Mouse (Mus musculus) lung, postnatal 0 days (tissue): ENCODE data around the gene Glrx5. TPM values are rescaled to one million over a fixed set of nuclear protein-coding genes. Genes with fewer than 3 reads are reported as not detected.

Source experiments
- ATAC-seq: fragments of 200-750 bp; cut with Nextera tagmentation; 2 replicates; pipeline ENCODE4 v1.8.0; 2017; ENCODE audit warnings: moderate library complexity
- DNase-seq: peaks from one replicate; pipeline ENCODE4 v3.0.0-alpha.2; 2016; ENCODE audit warnings: low spot score
- H3K27ac ChIP-seq: fragments of 300-500 bp; sonication (generic); 2 replicates; pipeline ENCODE4 v1.5.1; 2014; ENCODE audit warnings: antibody characterized with exemption, mild to moderate bottlenecking, low read length, mixed read lengths
- H3K27me3 ChIP-seq: fragments of 300-500 bp; sonication (generic); replicated peaks from 2 replicates; pipeline ENCODE4 v1.6.1; 2014; ENCODE audit warnings: low read length, mixed read lengths; ENCODE audit not compliant: insufficient read depth
- H3K36me3 ChIP-seq: fragments of 300-500 bp; sonication (generic); 2 replicates; pipeline ENCODE4 v1.6.1; 2014; ENCODE audit warnings: low read length, mixed read lengths; ENCODE audit not compliant: insufficient read depth
- H3K4me1 ChIP-seq: fragments of 300-500 bp; sonication (generic); 2 replicates; pipeline ENCODE4 v1.6.1; 2014; ENCODE audit warnings: antibody characterized with exemption, low read depth, low read length, mixed read lengths; ENCODE audit not compliant: insufficient read depth
- H3K4me2 ChIP-seq: fragments of 300-500 bp; sonication (generic); replicated peaks from 2 replicates; pipeline ENCODE4 v1.6.1; 2014; ENCODE audit warnings: low read depth, mild to moderate bottlenecking, low read length, moderate library complexity, mixed read lengths
- H3K4me3 ChIP-seq: fragments of 300-500 bp; sonication (generic); 2 replicates; pipeline ENCODE4 v1.5.1; 2014; ENCODE audit warnings: low read depth, low read length
- H3K9ac ChIP-seq: fragments of 300-500 bp; sonication (generic); replicated peaks from 2 replicates; pipeline ENCODE4 v1.6.1; 2014; ENCODE audit warnings: low read depth, mild to moderate bottlenecking
- H3K9me3 ChIP-seq: fragments of 300-500 bp; sonication (generic); 2 replicates; pipeline ENCODE4 v1.6.1; 2016; ENCODE audit warnings: low read length, mixed read lengths
- CTCF ChIP-seq: IDR thresholded peaks from 2 replicates; pipeline ENCODE4 v1.5.1; 2016; ENCODE audit warnings: antibody characterized with exemption, mild to moderate bottlenecking
- EP300 ChIP-seq: IDR thresholded peaks from 2 replicates; pipeline ENCODE4 v1.6.1; 2016; ENCODE audit warnings: antibody characterized with exemption, mild to moderate bottlenecking, control low read depth
- WGBS: fragments of 180-500 bp; shearing (Covaris S2); extraction: QIAGEN DNeasy Blood & Tissue Kit; methylation state at CpG from one replicate; pipeline ENCODE4 v1.1.7; 2014; 5-methylcytosine and 5-hydroxymethylcytosine counted together
- polyA plus RNA-seq: library from polyadenylated mRNA; unstranded; fragments of >200 nt; fragmentation: Nextera tagmentation; extraction: Ambion mirVana; gene quantifications from 2 replicates; pipeline ENCODE4 v1.2.1, GENCODE M21; 2015

Gene Glrx5
- polyA plus RNA-seq, 1 experiment from 2014 or later = 127 TPM

DNA sequence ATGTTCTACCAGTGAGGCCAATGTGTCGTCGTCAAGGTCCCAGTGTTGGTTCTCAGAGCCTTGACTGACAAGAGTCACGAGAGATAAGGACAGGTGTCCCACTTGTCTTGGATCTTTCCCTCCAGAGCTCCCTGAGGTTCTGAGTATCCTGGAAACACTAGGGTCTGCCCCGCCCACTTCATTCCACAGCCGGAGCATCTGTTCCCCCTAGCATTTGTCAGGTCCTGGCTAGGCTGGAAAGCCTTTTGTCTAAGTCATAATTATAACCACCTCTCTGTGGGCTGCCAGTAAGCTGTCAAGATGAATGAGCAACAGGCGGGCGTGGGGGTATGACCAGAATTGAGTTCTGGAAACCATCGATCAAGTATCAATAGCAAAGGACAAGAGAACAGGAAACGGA, 29.3 kb upstream of the Glrx5 start:
- Histone ChIP-seq H3K27me3 (no peaks in the 10 kb centered on the region), H3K4me3 (no peak overlapping the region), H3K4me1 (no peaks in the 10 kb centered on the region; the same call in 1 of the 2 replicates), H3K9ac (no peak overlapping the region), H3K27ac (no peak overlapping the region), H3K36me3 (no peaks in the 10 kb centered on the region), H3K4me2 (no peak overlapping the region), H3K9me3 (no peaks in the 10 kb centered on the region)
- TF ChIP-seq CTCF = no peak
- no peak for TF ChIP-seq EP300
- ATAC-seq (no peak), DNase-seq (no peak)
- 61% methylated on average over 9 of the region's 9 CpGs for WGBS

DNA sequence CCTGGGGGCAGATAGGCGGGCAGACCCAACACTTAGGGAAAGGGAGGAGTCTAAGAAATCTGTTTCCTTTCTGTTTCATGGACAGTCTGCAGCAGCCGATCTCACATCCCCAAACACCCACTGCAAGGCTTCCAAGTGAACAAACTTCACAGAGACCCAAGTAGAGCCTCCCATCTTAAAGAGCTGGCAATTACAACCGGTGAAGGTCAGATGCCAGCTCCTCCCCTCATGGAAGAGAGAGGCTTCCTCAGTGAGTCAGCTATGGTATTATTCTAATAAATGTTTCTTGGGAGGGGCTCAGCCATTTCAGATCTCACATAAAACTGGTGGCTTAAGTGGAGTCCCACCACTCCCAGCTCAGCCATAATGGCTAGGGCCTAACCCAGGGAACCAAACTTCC, 28.8 kb upstream of the Glrx5 start:
- no peak overlapping the region for H3K4me3 ChIP-seq
- H3K4me1 ChIP-seq = no peaks in the 10 kb centered on the region; the same call in 1 of the 2 replicates
- no peak for TF ChIP-seq CTCF
- no peak for TF ChIP-seq EP300
- WGBS = 59% methylated on average over 3 of the region's 3 CpGs
- no peak overlapping the region for H3K4me2 ChIP-seq
- DNase-seq = no peak
- H3K9ac ChIP-seq = no peak overlapping the region
- H3K36me3 ChIP-seq = no peaks in the 10 kb centered on the region
- no peak overlapping the region for H3K27ac ChIP-seq
- H3K27me3 ChIP-seq = no peaks in the 10 kb centered on the region
- no peaks in the 10 kb centered on the region for H3K9me3 ChIP-seq
- no peak for ATAC-seq

DNA sequence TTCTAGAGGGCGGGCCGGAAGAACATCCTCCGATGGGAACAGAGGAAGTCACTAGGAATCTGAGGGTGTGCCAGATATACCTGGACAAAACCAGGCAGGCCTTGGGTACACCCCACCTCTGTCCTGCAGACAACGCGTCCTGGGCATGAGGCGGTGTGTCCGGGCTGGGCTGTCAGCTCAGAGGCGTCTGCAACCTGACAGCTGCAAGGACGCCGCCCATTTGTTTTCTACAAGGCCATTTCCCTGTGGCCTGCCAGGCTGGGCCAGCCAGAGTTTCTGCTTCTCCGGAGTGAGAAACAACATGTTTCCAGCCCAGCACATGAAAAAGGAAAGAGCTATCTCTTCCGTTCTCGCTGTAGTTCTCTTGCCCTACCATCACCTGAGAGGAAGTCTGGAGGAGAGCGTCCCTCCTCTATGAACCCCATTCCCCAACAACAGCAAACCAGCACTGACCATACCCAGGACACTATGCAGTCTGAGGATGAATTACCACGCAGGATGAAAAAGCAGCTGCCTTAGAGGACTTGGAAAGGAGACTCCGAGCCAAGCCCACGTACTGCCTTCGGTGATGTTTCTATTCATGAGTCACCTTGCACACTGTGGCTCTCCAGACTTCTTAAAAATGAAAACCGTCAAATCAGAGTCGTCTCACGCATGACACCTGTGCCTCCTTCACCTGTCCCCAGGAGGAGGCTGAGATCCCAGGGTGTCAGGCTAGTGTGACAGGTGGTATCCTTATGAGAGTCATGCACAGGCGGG, 27.4 kb upstream of the Glrx5 start:
- ATAC-seq = no peak
- Histone ChIP-seq H3K27me3 (no peaks in the 10 kb centered on the region), H3K4me3 (no peak overlapping the region), H3K4me1 (peaks cover 8% of the 10 kb centered on the region), H3K9me3 (no peaks in the 10 kb centered on the region), H3K36me3 (no peaks in the 10 kb centered on the region), H3K9ac (no peak overlapping the region), H3K4me2 (no peak overlapping the region), H3K27ac (no peak overlapping the region)
- DNase-seq = no peak
- WGBS = 63% methylated on average over 22 of the region's 22 CpGs
- TF ChIP-seq CTCF (no peak), EP300 (no peak)

DNA sequence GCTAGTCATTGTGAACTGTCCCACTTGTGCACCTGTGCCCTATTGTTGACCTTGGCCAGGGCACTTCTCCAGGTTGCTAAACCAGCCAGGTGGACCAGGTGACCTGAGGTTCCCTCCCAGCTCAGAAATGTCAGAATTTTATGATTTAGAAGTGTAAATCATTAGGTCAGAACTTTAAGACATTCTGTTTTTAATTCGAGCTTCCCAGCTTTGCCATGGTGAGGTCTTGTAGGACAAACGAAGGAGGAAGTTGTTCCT, 26.8 kb upstream of the Glrx5 start:
- Histone ChIP-seq H3K9me3 (no peaks in the 10 kb centered on the region), H3K27ac (no peak overlapping the region), H3K4me1 (peaks cover 8% of the 10 kb centered on the region), H3K36me3 (no peaks in the 10 kb centered on the region), H3K4me2 (no peak overlapping the region), H3K27me3 (no peaks in the 10 kb centered on the region), H3K4me3 (no peak overlapping the region), H3K9ac (no peak overlapping the region)
- DNase-seq (no peak), ATAC-seq (no peak)
- no peak for TF ChIP-seq CTCF
- no peak for TF ChIP-seq EP300
- 59% methylated on average over 2 of the region's 2 CpGs for WGBS

DNA sequence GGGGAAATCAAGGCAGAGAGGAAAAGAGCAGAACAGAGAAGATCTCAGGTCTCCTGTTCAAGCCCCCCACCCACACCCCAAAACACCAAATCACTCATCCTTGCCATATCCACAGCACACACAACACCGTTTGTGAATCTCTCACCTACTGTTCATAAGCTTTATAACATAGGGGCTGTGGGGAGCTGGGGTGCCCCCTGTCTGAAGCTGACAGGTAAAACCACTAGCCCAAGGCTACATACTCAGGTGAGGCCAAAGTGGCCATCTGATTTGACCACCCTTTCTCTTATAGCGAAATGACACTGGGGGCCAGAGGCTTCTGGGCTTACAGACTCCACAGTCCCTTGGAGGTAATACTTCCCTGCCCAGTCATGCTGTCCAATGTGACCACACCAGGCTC, 24.3 kb upstream of the Glrx5 start:
- Histone ChIP-seq H3K4me2 (0 out of 2 replicates have a peak overlapping the region, but pooled peaks have one; percentile 92), H3K27me3 (no peaks in the 10 kb centered on the region), H3K9ac (no peak overlapping the region), H3K9me3 (no peaks in the 10 kb centered on the region), H3K36me3 (no peaks in the 10 kb centered on the region), H3K4me3 (no peak overlapping the region), H3K27ac (no peak overlapping the region), H3K4me1 (peaks cover 8% of the 10 kb centered on the region)
- no peak for ATAC-seq
- TF ChIP-seq CTCF (no peak), EP300 (no peak)
- DNase-seq = no peak
- WGBS = 48% methylated on average over 2 of the region's 2 CpGs

DNA sequence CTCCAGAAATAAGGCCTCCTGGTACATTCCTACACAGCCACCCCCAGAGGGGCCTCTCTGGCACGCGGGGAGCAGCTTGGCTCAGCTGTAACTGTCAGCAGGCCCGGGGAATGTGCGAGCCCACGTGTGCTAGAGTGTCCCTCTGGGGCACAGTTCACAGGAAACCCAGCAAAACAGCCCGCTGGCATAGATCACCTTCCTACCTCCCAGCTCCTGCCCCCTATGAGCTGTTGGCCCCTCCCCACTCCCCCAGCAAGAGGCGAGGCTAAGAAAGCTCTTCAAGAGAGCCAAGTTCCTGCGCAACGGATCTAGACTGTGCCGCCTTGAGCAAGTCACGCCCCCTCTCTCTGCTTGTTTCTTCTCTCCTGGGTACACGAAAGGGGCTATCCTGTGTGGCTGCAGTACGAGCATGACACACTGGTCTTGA, 23.7 kb upstream of the Glrx5 start:
- Histone ChIP-seq H3K27me3 (no peaks in the 10 kb centered on the region), H3K4me3 (peak overlapping the region; percentile 70), H3K36me3 (no peaks in the 10 kb centered on the region), H3K27ac (no peak overlapping the region), H3K4me1 (peaks cover 8% of the 10 kb centered on the region), H3K4me2 (peak overlapping the region; percentile 92), H3K9ac (no peak overlapping the region), H3K9me3 (no peaks in the 10 kb centered on the region)
- ATAC-seq (peak; percentile 64), DNase-seq (peak; percentile 89)
- WGBS = under 1% methylated on average over 13 of the region's 13 CpGs
- TF ChIP-seq EP300 (no peak), CTCF (no peak)
